Mouse (Mus musculus) kidney, postnatal 0 days (tissue): ENCODE measurements around the gene C330007P06Rik. TPM values are rescaled to one million over a fixed set of nuclear protein-coding genes. Genes with fewer than 3 reads are reported as not detected.
A peak's percentile ranks its signal among the peaks of the same experiment; 100 is the strongest.

Experiments
- ATAC-seq: fragments of 200-750 bp; cut with Nextera tagmentation; replicated peaks from 2 replicates; pipeline ENCODE4 v1.8.0; 2017; ENCODE audit warnings: low read depth, moderate number of reproducible peaks, moderate TSS enrichment, moderate library complexity; ENCODE audit not compliant: low FRiP score
- DNase-seq: peaks from one replicate; pipeline ENCODE4 v3.0.0-alpha.2; 2016; ENCODE audit warnings: low spot score
- H3K27ac ChIP-seq: fragments of 300-500 bp; sonication (generic); 2 replicates; pipeline ENCODE4 v1.5.1; 2014; ENCODE audit warnings: mild to moderate bottlenecking
- H3K27me3 ChIP-seq: fragments of 300-500 bp; sonication (generic); 2 replicates; pipeline ENCODE4 v1.6.1; 2014; ENCODE audit warnings: low read length, mixed read lengths; ENCODE audit not compliant: insufficient read depth
- H3K36me3 ChIP-seq: fragments of 300-500 bp; sonication (generic); 2 replicates; pipeline ENCODE4 v1.6.1; 2014; ENCODE audit warnings: low read length, mixed read lengths; ENCODE audit not compliant: insufficient read depth
- H3K4me1 ChIP-seq: fragments of 300-500 bp; sonication (generic); replicated peaks from 2 replicates; pipeline ENCODE4 v1.6.1; 2014; ENCODE audit warnings: antibody characterized with exemption, low read length, mixed read lengths; ENCODE audit not compliant: insufficient read depth
- H3K4me2 ChIP-seq: fragments of 300-500 bp; sonication (generic); 2 replicates; pipeline ENCODE4 v1.6.1; 2014; ENCODE audit warnings: mild to moderate bottlenecking, low read length, moderate library complexity, mixed read lengths
- H3K4me3 ChIP-seq: fragments of 300-500 bp; sonication (generic); replicated peaks from 2 replicates; pipeline ENCODE4 v1.5.1; 2014; ENCODE audit warnings: low read depth, low read length
- H3K9ac ChIP-seq: fragments of 300-500 bp; sonication (generic); 2 replicates; pipeline ENCODE4 v1.6.1; 2014; ENCODE audit warnings: low read depth, low read length
- H3K9me3 ChIP-seq: fragments of 300-500 bp; sonication (generic); replicated peaks from 2 replicates; pipeline ENCODE4 v1.6.1; 2016; ENCODE audit warnings: low read length, inconsistent platforms, mixed read lengths
- CTCF ChIP-seq: IDR thresholded peaks from 2 replicates; pipeline ENCODE4 v1.5.1; 2016; ENCODE audit warnings: antibody characterized with exemption, low read depth, mild to moderate bottlenecking, moderate library complexity
- WGBS: fragments of 180-500 bp; shearing (Covaris S2); extraction: QIAGEN DNeasy Blood & Tissue Kit; methylation state at CpG from one replicate; pipeline ENCODE4 v1.1.7; 2014; 5-methylcytosine and 5-hydroxymethylcytosine counted together
- polyA plus RNA-seq: library from polyadenylated mRNA; unstranded; fragments of >200 nt; fragmentation: Nextera tagmentation; extraction: Ambion mirVana; gene quantifications from 2 replicates; pipeline ENCODE4 v1.2.1, GENCODE M21; 2015

The C330007P06Rik gene
- 22.5 and 26.4 TPM in 2 replicates for polyA plus RNA-seq

DNA sequence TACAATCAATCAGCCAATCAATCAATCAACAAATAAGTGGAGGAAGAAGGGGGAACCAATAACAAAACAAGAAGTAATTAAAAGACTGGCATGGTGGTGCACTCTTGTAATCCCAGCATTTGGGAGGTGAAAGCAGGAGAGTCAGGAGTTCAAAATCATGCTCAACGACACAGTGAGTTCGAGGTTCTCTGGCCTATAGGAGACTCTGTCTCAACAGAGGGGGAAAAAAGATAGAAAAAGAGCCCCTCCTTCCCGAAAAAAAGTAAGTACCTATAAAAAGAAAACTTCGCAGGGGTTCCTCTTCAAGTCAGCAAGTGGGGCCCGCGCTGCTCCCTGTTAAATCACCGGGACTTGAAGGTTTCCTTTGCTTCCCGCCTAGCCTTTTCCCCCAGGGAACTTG, at the start of gene C330007P06Rik, which contains the start of gene Ube2a:
C330007P06Rik (minus strand) TSS at position 347 of the 400 bp plus-strand sequence.
Ube2a (plus strand) TSS at position 136 of the 400 bp plus-strand sequence.
- Histone ChIP-seq H3K9ac (peak within 1 kb of the TSS; percentile 79), H3K27ac (peak within 1 kb of the TSS; percentile 77), H3K36me3 (no peaks in the 10 kb centered on the region), H3K27me3 (no peaks in the 10 kb centered on the region), H3K4me2 (peak within 1 kb of the TSS; percentile 59), H3K4me3 (peak within 1 kb of the TSS; percentile 75), H3K4me1 (no peaks in the 10 kb centered on the region), H3K9me3 (no peaks in the 10 kb centered on the region)
- 33% methylated on average over 8 of the region's 8 CpGs for WGBS
- DNase-seq, result no peak
- TF ChIP-seq CTCF, result no peak
- ATAC-seq, result peak; percentile 27; the same call in 1 of the 2 replicates

DNA sequence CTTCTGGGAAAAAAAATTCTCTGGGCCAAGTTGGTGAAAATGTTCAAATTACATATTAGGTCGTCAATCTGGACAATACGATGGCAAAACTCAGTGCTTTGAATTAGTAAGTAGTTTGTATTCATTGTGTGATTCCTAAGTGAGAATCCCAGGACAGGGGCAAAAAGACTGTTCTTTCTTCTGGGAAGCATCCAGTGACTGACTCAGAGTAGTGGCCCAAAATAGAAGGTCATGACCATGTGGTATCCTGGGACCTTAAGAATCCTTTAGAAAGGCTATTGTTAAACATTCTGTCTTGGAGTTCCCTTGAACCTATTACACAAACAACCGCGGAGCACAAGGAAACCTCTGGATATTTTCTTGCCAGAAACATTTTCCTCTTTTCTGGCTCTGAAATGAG, 47.4 kb upstream of the C330007P06Rik start:
- Histone ChIP-seq H3K4me2 (no peak overlapping the region), H3K9me3 (no peaks in the 10 kb centered on the region), H3K36me3 (no peaks in the 10 kb centered on the region), H3K27ac (no peak overlapping the region), H3K4me3 (no peak overlapping the region), H3K9ac (no peak overlapping the region), H3K27me3 (no peaks in the 10 kb centered on the region), H3K4me1 (no peaks in the 10 kb centered on the region)
- no peak for TF ChIP-seq CTCF
- WGBS, result 92% methylated on average over 4 of the region's 4 CpGs
- no peak for DNase-seq
- no peak for ATAC-seq

DNA sequence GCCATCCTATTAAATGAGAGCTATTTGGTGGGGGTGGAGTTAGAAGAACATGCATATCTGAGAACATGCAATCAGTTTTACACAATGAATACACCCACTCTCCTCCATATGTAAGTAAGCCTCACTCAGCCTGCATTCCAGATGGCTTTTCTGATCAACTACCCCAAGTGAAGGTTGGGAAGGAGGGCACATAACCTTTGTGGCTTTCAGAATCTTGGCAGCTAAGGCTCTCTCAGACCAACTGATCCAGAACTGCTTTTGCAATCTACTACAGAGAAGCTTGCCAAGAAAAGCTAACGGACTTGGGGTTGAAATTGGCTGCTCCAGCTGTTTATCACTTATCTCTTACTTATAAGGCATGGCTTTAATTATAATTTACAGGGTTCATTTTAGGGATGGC, 43.8 kb upstream of the C330007P06Rik start:
- ATAC-seq (no peak), DNase-seq (no peak)
- TF ChIP-seq CTCF, result no peak
- 76% methylated on average over 1 of the region's 1 CpGs for WGBS
- Histone ChIP-seq H3K9me3 (no peaks in the 10 kb centered on the region), H3K4me2 (no peak overlapping the region), H3K27ac (no peak overlapping the region), H3K4me3 (no peak overlapping the region), H3K36me3 (no peaks in the 10 kb centered on the region), H3K4me1 (no peaks in the 10 kb centered on the region), H3K27me3 (no peaks in the 10 kb centered on the region), H3K9ac (no peak overlapping the region)

DNA sequence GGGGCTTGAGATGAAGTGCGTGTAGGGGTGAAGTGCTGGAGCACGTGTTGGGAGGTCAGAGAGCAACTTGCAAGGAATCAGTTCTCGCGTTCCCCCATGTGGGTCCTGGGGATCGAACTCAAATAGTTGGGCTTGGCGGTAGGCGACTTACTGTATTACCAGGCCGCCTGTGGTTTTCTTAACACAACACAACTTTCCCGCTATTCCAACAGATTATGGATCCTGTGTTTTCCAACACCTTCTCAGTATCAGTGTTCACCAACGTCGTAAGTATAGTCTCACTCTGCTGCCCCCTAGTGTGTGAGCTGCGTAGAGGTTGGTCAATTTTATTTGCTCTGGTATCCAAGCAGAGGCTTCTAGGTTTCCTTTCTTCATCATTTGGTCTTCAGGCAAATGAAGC, 37.4 kb upstream of the C330007P06Rik start:
- WGBS, result 47% methylated on average over 12 of the region's 12 CpGs
- no peak overlapping the region for H3K4me2 ChIP-seq
- H3K27me3 ChIP-seq, result no peaks in the 10 kb centered on the region
- peak; percentile 64 for DNase-seq
- H3K27ac ChIP-seq, result no peak overlapping the region
- ATAC-seq, result no peak
- peak; percentile 69 for TF ChIP-seq CTCF
- no peaks in the 10 kb centered on the region for H3K9me3 ChIP-seq
- no peaks in the 10 kb centered on the region for H3K36me3 ChIP-seq
- no peak overlapping the region for H3K9ac ChIP-seq
- H3K4me3 ChIP-seq, result no peak overlapping the region
- H3K4me1 ChIP-seq, result no peaks in the 10 kb centered on the region

DNA sequence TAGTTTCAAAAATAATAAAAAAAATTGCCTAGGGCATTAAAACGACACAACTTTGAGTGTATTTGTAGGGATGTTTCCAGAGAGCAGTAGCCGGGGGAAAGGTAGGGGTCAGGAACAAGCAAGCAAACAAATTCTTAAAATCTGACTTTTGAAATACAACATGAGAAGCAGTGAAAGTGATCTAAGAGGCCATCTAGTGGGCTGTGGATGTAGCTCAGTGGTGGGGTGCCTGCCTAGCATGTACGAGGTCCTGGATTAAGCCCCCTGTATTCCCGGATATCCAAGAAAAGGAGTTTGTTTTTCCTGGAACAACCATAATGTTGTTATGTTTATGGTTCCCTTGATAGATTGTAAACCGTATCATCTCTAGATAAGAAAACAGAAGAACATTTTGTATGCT, 32.6 kb upstream of the C330007P06Rik start:
- no peak for ATAC-seq
- no peak overlapping the region for H3K4me3 ChIP-seq
- DNase-seq, result peak; percentile 46
- no peak overlapping the region for H3K4me2 ChIP-seq
- H3K27me3 ChIP-seq, result no peaks in the 10 kb centered on the region
- 44% methylated on average over 5 of the region's 5 CpGs for WGBS
- TF ChIP-seq CTCF, result peak; percentile 53; the same call in 1 of the 2 replicates
- no peaks in the 10 kb centered on the region for H3K36me3 ChIP-seq
- no peak overlapping the region for H3K9ac ChIP-seq
- no peak overlapping the region for H3K27ac ChIP-seq
- H3K4me1 ChIP-seq, result no peaks in the 10 kb centered on the region
- no peaks in the 10 kb centered on the region for H3K9me3 ChIP-seq

DNA sequence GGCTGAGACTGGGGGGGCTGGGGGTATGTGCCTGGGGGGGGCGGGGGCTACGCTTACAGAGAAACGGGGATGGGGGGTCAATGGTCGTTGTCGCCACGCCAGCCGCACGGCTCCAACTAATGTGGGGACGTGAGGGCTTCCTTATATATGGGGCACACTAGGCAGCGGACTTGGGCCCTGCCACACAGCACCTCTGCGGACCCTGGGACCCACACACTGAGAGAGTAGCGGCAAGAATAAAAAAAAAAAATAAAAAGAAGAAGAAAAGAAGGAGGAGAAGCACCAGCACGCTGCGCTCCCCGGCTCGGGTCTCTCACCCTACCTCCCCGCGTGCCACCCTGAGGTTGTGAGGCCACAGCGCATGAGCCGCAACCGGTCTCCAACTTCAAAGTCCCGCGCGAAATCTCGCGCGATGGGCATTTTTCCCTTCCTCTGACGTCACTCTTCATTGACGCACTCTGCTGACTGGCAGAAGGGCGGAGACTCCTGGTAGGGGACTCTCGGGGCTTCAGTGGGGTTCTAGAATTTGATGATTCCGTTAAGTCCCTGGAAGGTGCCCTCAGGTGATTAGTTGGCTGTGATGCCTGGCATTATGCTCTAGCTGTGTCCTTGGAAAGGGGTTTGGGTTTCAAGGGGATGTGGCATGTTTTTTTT, 29.3 kb upstream of the C330007P06Rik start:
- Histone ChIP-seq H3K27me3 (no peaks in the 10 kb centered on the region), H3K4me3 (peak overlapping the region; percentile 45), H3K4me1 (no peaks in the 10 kb centered on the region), H3K27ac (peak overlapping the region; percentile 64; the same call in 1 of the 2 replicates), H3K4me2 (peak overlapping the region; percentile 74), H3K36me3 (no peaks in the 10 kb centered on the region), H3K9ac (peak overlapping the region; percentile 60), H3K9me3 (no peaks in the 10 kb centered on the region)
- ATAC-seq (peak; percentile 91), DNase-seq (peak; percentile 93)
- no peak for TF ChIP-seq CTCF
- WGBS, result 25% methylated on average over 31 of the region's 32 CpGs
